Mouse (Mus musculus) hindbrain, embryonic 16.5 days (tissue): ENCODE measurements around the gene Cyp46a1. TPM values are rescaled to one million over a fixed set of nuclear protein-coding genes. Genes with fewer than 3 reads are reported as not detected.

ENCODE experiments used
- ATAC-seq: fragments of 200-750 bp; cut with Nextera tagmentation; 2 replicates; pipeline ENCODE4 v1.8.0; 2017; ENCODE audit warnings: moderate TSS enrichment, moderate library complexity
- H3K27ac ChIP-seq: fragments of 300-500 bp; sonication (generic); 2 replicates; pipeline ENCODE4 v1.5.1; 2014; ENCODE audit warnings: low read depth, mild to moderate bottlenecking, control low read depth, low read length, moderate library complexity
- H3K27me3 ChIP-seq: fragments of 300-500 bp; sonication (generic); replicated peaks from 2 replicates; pipeline ENCODE4 v1.6.1; 2014; ENCODE audit warnings: low read length; ENCODE audit not compliant: control insufficient read depth, insufficient read depth
- H3K36me3 ChIP-seq: fragments of 300-500 bp; sonication (generic); 2 replicates; pipeline ENCODE4 v1.6.1; 2014; ENCODE audit warnings: mild to moderate bottlenecking, low read length, moderate library complexity, mixed read lengths; ENCODE audit not compliant: control insufficient read depth, insufficient read depth
- H3K4me1 ChIP-seq: fragments of 300-500 bp; sonication (generic); 2 replicates; pipeline ENCODE4 v1.6.1; 2014; ENCODE audit warnings: low read depth, low read length; ENCODE audit not compliant: control insufficient read depth, insufficient read depth
- H3K4me2 ChIP-seq: fragments of 300-500 bp; sonication (generic); 2 replicates; pipeline ENCODE4 v1.6.1; 2014; ENCODE audit warnings: mild to moderate bottlenecking, low read length, control low read depth, moderate library complexity
- H3K4me3 ChIP-seq: fragments of 300-500 bp; sonication (generic); 2 replicates; pipeline ENCODE4 v1.5.1; 2014; ENCODE audit warnings: mild to moderate bottlenecking, low read length, control low read depth, moderate library complexity
- H3K9ac ChIP-seq: fragments of 300-500 bp; sonication (generic); 2 replicates; pipeline ENCODE4 v1.6.1; 2014; ENCODE audit warnings: low read depth, mild to moderate bottlenecking, control low read depth, low read length, moderate library complexity
- H3K9me3 ChIP-seq: fragments of 300-500 bp; sonication (generic); 2 replicates; pipeline ENCODE4 v1.6.1; 2014; ENCODE audit warnings: mild to moderate bottlenecking, low read length, moderate library complexity; ENCODE audit not compliant: control insufficient read depth
- WGBS: fragments of 180-500 bp; shearing (Covaris S2); extraction: QIAGEN DNeasy Blood & Tissue Kit; methylation state at CpG from one replicate; pipeline ENCODE4 v1.1.7; 2014; 5-methylcytosine and 5-hydroxymethylcytosine counted together
- polyA plus RNA-seq: library from polyadenylated mRNA; unstranded; fragments of >200 nt; fragmentation: Nextera tagmentation; extraction: Ambion mirVana; gene quantifications from 2 replicates; pipeline ENCODE4 v1.2.1, GENCODE M21; 2015

The Cyp46a1 gene
- polyA plus RNA-seq, 1 experiment from 2014 or later, result 40.1 TPM

DNA sequence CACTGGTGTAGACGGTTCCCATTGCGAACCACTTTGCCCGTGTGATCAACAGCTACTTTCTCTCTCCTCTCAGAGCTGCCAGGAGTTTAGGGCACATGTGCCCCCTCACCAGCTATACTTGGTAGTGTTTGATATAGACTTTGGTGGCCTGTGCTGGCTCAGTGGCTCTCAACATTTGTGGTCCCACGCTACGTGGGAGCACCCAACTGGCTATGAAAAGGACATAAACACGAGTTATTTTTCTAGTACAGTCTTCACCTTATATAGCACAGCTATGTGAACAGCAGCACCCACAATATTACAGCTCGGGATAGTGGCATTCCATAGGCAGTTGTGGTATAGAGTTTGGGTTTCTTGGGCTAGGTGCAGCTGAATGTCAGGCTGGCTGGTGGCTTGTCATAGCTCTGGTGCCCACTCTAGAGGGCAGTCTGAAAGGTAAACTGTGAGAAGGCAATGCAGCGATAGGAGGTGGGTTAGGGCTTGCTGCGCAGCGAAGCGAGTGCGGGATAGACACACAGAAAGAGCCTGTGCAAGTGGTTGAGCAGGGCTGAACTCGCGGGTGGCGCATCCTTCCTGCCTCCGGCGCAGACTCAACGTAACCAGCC, 16.3 kb upstream of the Cyp46a1 start:
- no peak overlapping the region for H3K27ac ChIP-seq
- no peaks in the 10 kb centered on the region; the same call in none of the 2 replicates for H3K4me1 ChIP-seq
- ATAC-seq, result no peak
- peak overlapping the region; percentile 42 for H3K4me2 ChIP-seq
- H3K9ac ChIP-seq, result no peak overlapping the region; the same call in 1 of the 2 replicates
- peak overlapping the region; percentile 17 for H3K4me3 ChIP-seq
- H3K27me3 ChIP-seq, result peaks cover 14% of the 10 kb centered on the region
- WGBS, result 26% methylated on average over 18 of the region's 18 CpGs
- H3K36me3 ChIP-seq, result no peaks in the 10 kb centered on the region
- no peaks in the 10 kb centered on the region for H3K9me3 ChIP-seq

DNA sequence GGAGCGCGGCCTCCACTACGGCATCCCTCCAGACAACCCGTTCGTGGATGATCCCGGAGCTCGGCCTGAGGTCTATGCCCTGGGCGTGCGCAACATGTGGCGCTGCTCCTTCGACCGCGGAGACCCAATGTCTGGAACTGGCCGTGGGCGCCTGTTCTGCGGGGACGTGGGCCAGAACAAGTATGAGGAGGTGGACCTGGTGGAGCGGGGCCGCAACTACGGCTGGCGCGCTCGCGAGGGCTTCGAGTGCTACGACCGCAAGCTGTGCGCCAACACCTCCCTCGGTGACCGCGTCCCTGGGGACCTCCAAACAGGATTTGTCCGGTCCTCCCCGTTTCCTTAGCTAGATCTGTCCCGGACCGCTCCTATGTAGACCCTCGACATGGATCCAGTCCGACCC, 15.7 kb upstream of the Cyp46a1 start:
- peak overlapping the region; percentile 42 for H3K4me2 ChIP-seq
- H3K9me3 ChIP-seq, result no peaks in the 10 kb centered on the region
- peaks cover 14% of the 10 kb centered on the region for H3K27me3 ChIP-seq
- ATAC-seq, result no peak
- H3K27ac ChIP-seq, result no peak overlapping the region
- peak overlapping the region; percentile 17 for H3K4me3 ChIP-seq
- WGBS, result 20% methylated on average over 26 of the region's 37 CpGs
- no peaks in the 10 kb centered on the region for H3K36me3 ChIP-seq
- H3K4me1 ChIP-seq, result no peaks in the 10 kb centered on the region; the same call in none of the 2 replicates
- no peak overlapping the region; the same call in 1 of the 2 replicates for H3K9ac ChIP-seq

DNA sequence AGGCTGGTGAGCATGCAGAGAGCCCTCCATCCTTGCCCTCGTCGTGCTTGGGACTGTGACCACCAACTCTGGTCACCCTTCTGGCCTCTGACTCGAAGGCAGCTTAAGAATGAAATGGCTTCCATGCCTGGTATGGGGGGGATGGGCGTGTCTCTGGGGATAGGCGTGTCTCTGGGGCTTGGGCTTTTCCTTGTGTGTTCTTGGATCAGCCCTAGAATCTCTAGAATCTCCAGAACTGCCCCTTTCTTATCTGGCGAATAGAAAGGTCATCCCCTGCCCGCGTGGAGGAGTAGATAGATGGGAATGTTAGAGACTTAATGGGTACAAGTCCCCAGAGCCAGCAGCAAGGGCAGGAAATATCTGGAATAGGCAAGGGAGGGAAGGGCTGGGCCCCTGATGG, 14.1 kb upstream of the Cyp46a1 start:
- Histone ChIP-seq H3K4me2 (no peak overlapping the region), H3K9ac (no peak overlapping the region), H3K4me3 (no peak overlapping the region), H3K27ac (no peak overlapping the region), H3K9me3 (no peaks in the 10 kb centered on the region), H3K4me1 (no peaks in the 10 kb centered on the region; the same call in none of the 2 replicates), H3K36me3 (no peaks in the 10 kb centered on the region), H3K27me3 (peaks cover 14% of the 10 kb centered on the region)
- ATAC-seq, result no peak
- 10% methylated on average over 8 of the region's 8 CpGs for WGBS

DNA sequence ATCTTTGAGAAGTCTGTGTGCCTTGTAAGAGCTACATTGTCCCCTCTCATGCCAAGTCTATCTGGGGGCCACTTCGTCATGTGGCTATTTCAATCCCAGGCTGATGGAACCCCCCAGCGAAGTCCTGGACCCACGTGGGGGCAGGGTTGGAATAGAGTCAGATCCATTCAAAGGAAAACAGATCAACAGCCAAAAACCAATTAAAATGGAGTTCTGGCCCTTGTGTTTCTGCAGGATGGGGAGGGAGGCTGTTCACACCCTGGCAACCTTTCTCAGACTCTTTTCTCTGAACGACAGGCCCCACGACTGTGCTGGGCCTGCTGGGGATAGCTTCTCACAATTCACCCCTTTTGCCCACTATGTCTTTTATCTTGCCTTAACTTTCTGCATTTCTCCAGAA, 7.8 kb upstream of the Cyp46a1 start:
- H3K27me3 ChIP-seq, result 0 out of 2 replicates have a peak, but pooled peaks cover 3% of the 10 kb centered on the region
- ATAC-seq, result no peak
- H3K4me3 ChIP-seq, result no peak overlapping the region
- H3K9me3 ChIP-seq, result no peaks in the 10 kb centered on the region
- no peak overlapping the region for H3K9ac ChIP-seq
- 33% methylated on average over 5 of the region's 5 CpGs for WGBS
- no peak overlapping the region for H3K27ac ChIP-seq
- no peaks in the 10 kb centered on the region for H3K36me3 ChIP-seq
- peaks cover 14% of the 10 kb centered on the region for H3K4me1 ChIP-seq
- H3K4me2 ChIP-seq, result no peak overlapping the region

DNA sequence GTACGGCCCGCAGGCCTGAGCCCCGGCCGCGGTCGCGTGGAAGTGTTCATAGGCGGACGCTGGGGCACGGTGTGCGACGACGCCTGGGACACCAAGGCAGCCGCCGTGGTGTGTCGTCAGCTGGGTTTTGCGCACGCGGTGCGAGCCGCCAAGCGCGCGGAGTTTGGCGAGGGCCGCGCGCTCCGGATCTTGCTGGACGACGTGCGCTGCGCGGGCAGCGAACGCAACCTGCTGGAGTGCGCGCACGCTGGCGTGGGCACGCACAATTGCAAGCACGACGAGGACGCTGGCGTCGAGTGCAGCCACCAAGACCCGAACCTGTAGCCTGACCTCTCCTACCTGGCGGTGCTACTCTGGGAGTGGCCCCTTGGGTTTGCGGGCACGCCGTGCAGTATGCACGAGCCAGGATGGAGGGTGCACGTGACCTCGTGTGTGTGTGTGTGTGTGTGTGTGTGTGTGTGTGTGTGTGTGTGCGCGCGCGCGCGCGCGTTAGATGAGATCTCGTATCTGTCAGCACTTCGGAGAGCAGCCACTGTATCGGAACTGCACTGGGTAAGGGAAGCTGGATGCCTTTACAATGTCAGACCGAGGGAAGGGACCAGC, 6.2 kb upstream of the Cyp46a1 start:
- H3K36me3 ChIP-seq, result no peaks in the 10 kb centered on the region
- H3K4me2 ChIP-seq, result peak overlapping the region; percentile 90
- WGBS, result 2% methylated on average over 65 of the region's 66 CpGs
- ATAC-seq, result peak; percentile 77
- no peaks in the 10 kb centered on the region for H3K9me3 ChIP-seq
- 0 out of 2 replicates have a peak, but pooled peaks cover 3% of the 10 kb centered on the region for H3K27me3 ChIP-seq
- H3K9ac ChIP-seq, result peak overlapping the region; percentile 75
- peak overlapping the region; percentile 56 for H3K4me3 ChIP-seq
- peaks cover 16% of the 10 kb centered on the region for H3K4me1 ChIP-seq
- H3K27ac ChIP-seq, result peak overlapping the region; percentile 17; the same call in 1 of the 2 replicates

DNA sequence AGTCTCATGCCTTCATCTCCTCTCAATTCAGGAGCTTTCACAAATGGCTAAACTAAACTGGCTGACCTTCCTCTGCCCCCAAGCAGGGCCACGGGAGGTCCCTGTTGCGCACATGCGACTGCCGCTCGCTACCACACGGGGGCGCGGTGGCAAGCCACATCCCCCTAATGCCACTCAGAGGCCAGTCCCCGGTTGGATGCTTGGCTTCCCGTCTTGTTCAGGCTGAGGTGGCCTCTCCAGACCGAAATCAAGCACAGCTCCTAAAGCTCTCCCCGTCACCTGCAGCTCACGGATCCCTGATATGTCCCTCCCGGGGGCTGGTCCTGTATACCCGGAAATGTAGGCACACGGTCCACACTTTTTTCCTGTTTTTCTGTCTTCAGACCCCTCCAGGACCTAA, 1.1 kb upstream of the Cyp46a1 start:
- Histone ChIP-seq H3K27me3 (0 out of 2 replicates have a peak, but pooled peaks cover 5% of the 10 kb centered on the region), H3K4me2 (peak overlapping the region; percentile 99), H3K4me1 (peaks cover 20% of the 10 kb centered on the region), H3K27ac (no peak overlapping the region), H3K9ac (peak overlapping the region; percentile 12; the same call in 1 of the 2 replicates), H3K36me3 (no peaks in the 10 kb centered on the region), H3K4me3 (peak overlapping the region; percentile 80), H3K9me3 (no peaks in the 10 kb centered on the region)
- WGBS, result under 1% methylated on average over 16 of the region's 16 CpGs
- ATAC-seq, result peak; percentile 19; the same call in 1 of the 2 replicates

DNA sequence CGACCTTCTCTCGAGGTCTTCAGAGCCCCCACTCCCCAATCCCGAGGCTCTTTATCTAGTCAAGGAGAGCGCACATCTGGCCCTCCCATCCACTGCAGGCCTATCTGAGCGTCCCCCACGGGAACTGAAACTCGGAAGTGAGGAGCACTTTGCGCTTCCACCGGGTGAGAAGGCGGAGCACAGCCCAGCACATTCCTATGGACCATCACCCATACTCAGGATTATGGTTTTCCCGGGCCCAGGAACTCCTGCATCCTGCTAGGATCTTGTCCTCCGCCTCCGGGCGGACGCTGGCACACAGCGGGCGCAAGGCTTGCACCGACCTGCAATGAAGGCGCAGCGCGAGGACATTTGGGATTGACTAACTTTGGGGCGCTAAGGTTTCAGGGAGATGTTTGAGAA, 699 bp upstream of the Cyp46a1 start:
- ATAC-seq, result peak; percentile 18
- Histone ChIP-seq H3K4me1 (peaks cover 17% of the 10 kb centered on the region), H3K27ac (peak overlapping the region; percentile 60; the same call in 1 of the 2 replicates), H3K9me3 (no peaks in the 10 kb centered on the region), H3K9ac (peak overlapping the region; percentile 12), H3K4me2 (peak overlapping the region; percentile 99), H3K36me3 (no peaks in the 10 kb centered on the region), H3K27me3 (0 out of 2 replicates have a peak, but pooled peaks cover 5% of the 10 kb centered on the region), H3K4me3 (peak overlapping the region; percentile 80)
- WGBS, result 2% methylated on average over 22 of the region's 22 CpGs

DNA sequence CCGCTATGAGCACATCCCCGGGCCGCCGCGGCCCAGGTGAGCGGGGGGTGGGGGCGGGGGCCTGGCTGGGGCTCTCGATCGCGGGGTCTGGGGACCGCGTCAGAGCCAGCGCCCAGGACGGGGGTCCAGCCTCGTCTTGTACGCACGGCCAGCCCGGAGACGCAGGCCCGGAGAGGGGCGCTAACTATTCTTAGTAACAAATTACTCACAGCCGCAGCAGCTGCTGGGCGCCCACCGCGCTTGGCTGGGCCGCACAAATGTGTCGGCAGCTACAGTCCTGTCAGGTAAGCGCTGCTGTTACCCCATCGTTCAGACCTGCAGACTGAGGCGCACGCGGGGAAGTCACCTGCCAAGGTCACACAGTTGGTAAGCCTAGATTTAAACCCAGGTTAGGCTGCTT, 348 bp downstream of the Cyp46a1 start:
- no peaks in the 10 kb centered on the region for H3K9me3 ChIP-seq
- H3K4me1 ChIP-seq, result peaks cover 14% of the 10 kb centered on the region
- H3K4me3 ChIP-seq, result peak overlapping the region; percentile 80
- ATAC-seq, result no peak
- H3K4me2 ChIP-seq, result peak overlapping the region; percentile 99
- H3K9ac ChIP-seq, result peak overlapping the region; percentile 83
- 2% methylated on average over 22 of the region's 32 CpGs for WGBS
- H3K27ac ChIP-seq, result peak overlapping the region; percentile 78
- H3K27me3 ChIP-seq, result 0 out of 2 replicates have a peak, but pooled peaks cover 2% of the 10 kb centered on the region
- no peaks in the 10 kb centered on the region for H3K36me3 ChIP-seq

DNA sequence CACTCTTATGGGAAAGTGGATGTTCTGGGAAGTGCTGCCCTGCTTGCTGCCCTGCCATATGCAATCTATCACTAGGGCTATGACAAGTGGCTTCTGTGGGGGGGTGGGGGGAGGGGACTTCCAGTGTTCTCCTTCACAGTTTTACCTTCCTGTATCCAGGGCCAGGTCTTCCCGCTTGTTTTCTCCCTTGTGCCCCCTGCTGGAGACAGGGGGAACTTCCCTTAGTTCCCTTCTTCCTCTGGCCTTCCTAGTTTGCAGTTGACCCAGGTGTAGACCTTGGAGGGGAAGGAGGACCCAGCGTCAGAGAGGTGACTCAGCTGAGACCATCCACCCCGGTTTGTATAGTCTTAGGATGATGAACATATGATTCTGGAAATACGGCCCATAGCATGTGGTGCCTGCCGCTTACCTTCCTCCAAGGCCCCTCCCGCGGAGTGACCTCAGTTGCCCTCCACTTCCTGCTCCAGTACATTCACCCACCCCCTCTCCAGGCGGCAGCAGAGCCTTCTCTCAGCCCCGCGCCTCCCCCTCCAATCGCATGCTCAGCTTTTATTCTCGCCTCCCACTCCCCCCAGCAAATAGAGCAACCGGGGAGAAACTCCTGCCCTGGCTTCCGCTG, 4.5 kb downstream of the Cyp46a1 start:
- H3K27ac ChIP-seq, result no peak overlapping the region
- no peak overlapping the region for H3K9ac ChIP-seq
- no peak overlapping the region for H3K4me2 ChIP-seq
- H3K36me3 ChIP-seq, result no peaks in the 10 kb centered on the region
- ATAC-seq, result no peak
- H3K4me1 ChIP-seq, result peaks cover 5% of the 10 kb centered on the region
- H3K9me3 ChIP-seq, result no peaks in the 10 kb centered on the region
- H3K27me3 ChIP-seq, result 0 out of 2 replicates have a peak, but pooled peaks cover 2% of the 10 kb centered on the region
- 31% methylated on average over 14 of the region's 14 CpGs for WGBS
- H3K4me3 ChIP-seq, result no peak overlapping the region
